In genomic region chr9:96782062-96782461, GRCm38 (mm10) we compare ENCODE assay signal across 24 mouse cellular contexts. TPM values are rescaled to one million over a fixed set of nuclear protein-coding genes. Genes with fewer than 3 reads are reported as not detected.
DNase-seq lines count a peak whose midpoint lies in the region; ATAC-seq and TF ChIP-seq lines count a peak whose summit lies in the region.
"Had no signal": no experiment of that assay in that cellular context is flagged by ENCODE, and none has a peak within 500 bp of the region (broad histone marks: within the 10 kb centered on the region; RNA-seq: fewer than 3 reads in every experiment).

No protein-coding gene starts in this region.

- 62% methylated on average over 8 of the region's 8 CpGs for WGBS in lung, embryonic 16.5 days
- 38% methylated on average over 8 of the region's 8 CpGs for WGBS in olfactory bulb, adult 2 months
- 81% methylated on average over 8 of the region's 8 CpGs for WGBS in hindbrain, embryonic 13.5 days

- H3K27ac ChIP-seq in lung, embryonic 16.5 days (ENCODE audit: low read length), result no peak overlapping the region
- peak overlapping the region; percentile 12; the same call in 1 of the 2 replicates for H3K27ac ChIP-seq in olfactory bulb, adult 2 months (ENCODE audit: insufficient read depth, low read depth, low read length)
- H3K27ac ChIP-seq in hindbrain, embryonic 13.5 days, result no peak overlapping the region
- H3K27ac ChIP-seq: forebrain, embryonic 12.5 days; heart, embryonic 15.5 days; hindbrain, postnatal 0 days; limb, embryonic 13.5 days; liver, embryonic 13.5 days; lung, embryonic 15.5 days had no signal

- H3K4me1 ChIP-seq in lung, embryonic 16.5 days (replicated peaks; ENCODE audit: control insufficient read depth, insufficient read depth, low read length), result peaks cover 13% of the 10 kb centered on the region; the same call in 1 of the 2 replicates
- peaks cover 10% of the 10 kb centered on the region for H3K4me1 ChIP-seq in olfactory bulb, adult 2 months (ENCODE audit: control insufficient read depth, insufficient read depth, low read length)
- H3K4me1 ChIP-seq in hindbrain, embryonic 13.5 days (replicated peaks), result no peaks in the 10 kb centered on the region
- H3K4me1 ChIP-seq: forebrain, embryonic 12.5 days had no signal

- H3K9ac ChIP-seq in lung, embryonic 16.5 days (ENCODE audit: low read length), result no peak overlapping the region
- no peak overlapping the region for H3K9ac ChIP-seq in hindbrain, embryonic 13.5 days
- H3K9ac ChIP-seq: forebrain, embryonic 12.5 days; heart, embryonic 15.5 days; limb, embryonic 13.5 days; liver, embryonic 13.5 days; lung, embryonic 15.5 days had no signal

- no peak overlapping the region for H3K4me3 ChIP-seq in lung, embryonic 16.5 days (ENCODE audit: low read length)
- H3K4me3 ChIP-seq in olfactory bulb, adult 2 months (ENCODE audit: insufficient read depth, low read depth, low read length), result no peak overlapping the region
- no peak overlapping the region for H3K4me3 ChIP-seq in hindbrain, embryonic 13.5 days
- H3K4me3 ChIP-seq: forebrain, embryonic 12.5 days; heart, embryonic 15.5 days; limb, embryonic 13.5 days; liver, embryonic 13.5 days; lung, embryonic 15.5 days; megakaryocyte, embryonic 14.5 days had no signal

- H3K9me3 ChIP-seq in lung, embryonic 16.5 days (ENCODE audit: control insufficient read depth, low read length), result no peaks in the 10 kb centered on the region
- H3K9me3 ChIP-seq in hindbrain, embryonic 13.5 days, result no peaks in the 10 kb centered on the region
- H3K9me3 ChIP-seq: forebrain, embryonic 12.5 days; G1E; heart, embryonic 15.5 days; limb, embryonic 13.5 days; liver, embryonic 13.5 days; lung, embryonic 15.5 days had no signal

- no peak for TF ChIP-seq POLR2A in olfactory bulb, adult 2 months (IDR thresholded peaks at IDR 0.05; ENCODE audit: insufficient read depth, low read depth, low read length)

- no peak for TF ChIP-seq CTCF in olfactory bulb, adult 2 months (IDR thresholded peaks at IDR 0.05; ENCODE audit: insufficient read depth, low read depth, low read length)

- H3K4me2 ChIP-seq in lung, embryonic 16.5 days (ENCODE audit: low read depth, low read length), result no peak overlapping the region
- H3K4me2 ChIP-seq in hindbrain, embryonic 13.5 days, result no peak overlapping the region
- H3K4me2 ChIP-seq: forebrain, embryonic 12.5 days; heart, embryonic 15.5 days; limb, embryonic 13.5 days; liver, embryonic 13.5 days; lung, embryonic 15.5 days had no signal

- DNase-seq in lung, postnatal 25 days (ENCODE audit: low spot score), result no peak
- DNase-seq in CD4-positive helper T cell, adult 2 months (ENCODE audit: low read depth, low spot score), result peak; percentile 49
- DNase-seq in adrenal gland, postnatal 36 days, result peak; percentile 44 to 47
- DNase-seq in layer of hippocampus, postnatal 10 days (ENCODE audit: low spot score in 2 of 2), result no peak
- no peak for DNase-seq in right cerebral cortex, postnatal 25 days
- DNase-seq: cerebellum, adult 2 months; cerebellum, postnatal 36 days; gastrocnemius, postnatal 10 days; heart, adult 18-20 months; layer of hippocampus, postnatal 36 days; liver, embryonic 13.5 days; midbrain, embryonic 14.5 days; right cerebral cortex, postnatal 4 days had no signal

- no peaks in the 10 kb centered on the region for H3K27me3 ChIP-seq in lung, embryonic 16.5 days (ENCODE audit: control insufficient read depth, insufficient read depth, low read depth, low read length)
- no peaks in the 10 kb centered on the region for H3K27me3 ChIP-seq in hindbrain, embryonic 13.5 days
- H3K27me3 ChIP-seq: forebrain, embryonic 12.5 days; heart, embryonic 15.5 days; limb, embryonic 13.5 days; liver, embryonic 13.5 days; lung, embryonic 15.5 days; megakaryocyte, embryonic 14.5 days had no signal

- no peaks in the 10 kb centered on the region for H3K36me3 ChIP-seq in lung, embryonic 16.5 days (ENCODE audit: control insufficient read depth, insufficient read depth, low read length)
- H3K36me3 ChIP-seq in hindbrain, embryonic 13.5 days, result no peaks in the 10 kb centered on the region
- H3K36me3 ChIP-seq: forebrain, embryonic 12.5 days; G1E; heart, embryonic 15.5 days; limb, embryonic 13.5 days; liver, embryonic 13.5 days; lung, embryonic 15.5 days had no signal

- ATAC-seq in lung, embryonic 16.5 days (ENCODE audit: low read depth), result 0 out of 2 replicates have a peak, but pooled peaks have one; percentile 40
- no peak for ATAC-seq in hindbrain, embryonic 13.5 days (ENCODE audit: low FRiP score)
- ATAC-seq: hindbrain, postnatal 0 days; intestine, postnatal 0 days had no signal

RNA-seq across cellular contexts. Expression of gene Zbtb38, which starts 29.4 kb away (rescaled TPM):
- 27.2 and 29.2 TPM in 2 replicates for polyA plus RNA-seq in lung, embryonic 16.5 days (2015; fragmentation: Nextera tagmentation; extraction: Ambion mirVana)
- total RNA-seq in adrenal gland, postnatal 36 days (2021), result 10 to 100 TPM; 56.1 to 75.8 TPM
- 74.3 TPM in 1 of 2 replicates, not detected in the other for polyA plus RNA-seq in olfactory bulb, adult 2 months (2012; ENCODE audit: insufficient read depth, insufficient read length, low replicate concordance, missing spikeins)
- 10 to 100 TPM; 42.3 to 45.2 TPM for total RNA-seq in layer of hippocampus, postnatal 10 days (2021)
- 42.2 and 44.0 TPM in 2 replicates for polyA plus RNA-seq in hindbrain, embryonic 13.5 days (2015; fragmentation: Nextera tagmentation; extraction: Ambion mirVana)

Comparison
In these comparisons a context has a peak if more than half of its experiments do, and no peak if none do; other contexts are left out.
1. DNase-seq: peak in CD4-positive helper T cell, adult 2 months (single experiment) and adrenal gland, postnatal 36 days (2 of 2); none in lung, postnatal 25 days (single experiment), layer of hippocampus, postnatal 10 days (0 of 2) and right cerebral cortex, postnatal 25 days (single experiment).